Mouse (Mus musculus): ENCODE results near the gene Crabp1.

Crabp1 gene

DNA sequence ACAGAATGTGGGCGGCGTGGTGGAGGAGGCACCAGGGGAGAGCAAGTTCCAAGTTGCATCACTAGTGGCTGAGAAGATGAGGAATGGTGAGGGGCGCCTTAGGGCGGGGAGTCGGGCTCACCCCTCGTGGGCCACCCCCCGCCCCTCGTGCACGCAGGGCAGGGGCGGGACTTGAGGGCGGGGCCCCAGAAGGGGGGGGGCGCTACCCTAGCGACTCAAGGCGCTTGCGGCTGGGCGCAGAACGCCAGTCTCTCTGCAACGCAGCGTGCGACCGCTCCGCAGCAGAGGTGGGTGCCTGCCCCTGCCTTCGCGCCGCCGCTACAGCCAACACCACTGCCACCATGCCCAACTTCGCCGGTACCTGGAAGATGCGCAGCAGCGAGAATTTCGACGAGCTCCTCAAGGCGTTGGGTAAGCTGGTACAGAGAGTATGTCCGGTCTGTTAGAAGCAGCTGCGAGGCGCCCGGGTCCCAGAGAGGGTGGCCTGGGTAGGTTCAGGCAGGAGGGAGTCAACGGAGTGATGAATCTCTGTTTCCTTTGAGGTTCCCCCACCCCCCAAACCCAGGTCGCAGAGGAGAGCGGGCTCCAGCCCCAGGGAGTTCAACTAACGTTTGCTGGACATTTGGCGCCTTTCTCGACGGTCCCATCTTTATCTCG lies at the start of gene Crabp1:
TSS of gene Crabp1 (plus strand) at position 188 of the 657 bp plus-strand sequence.
- DNase-seq (ENCODE audit: low spot score in 2 of 2): no peak

GRCm38 (mm10) chr9:54715776-54716175 lies 48.8 kb upstream of the Crabp1 start:
- DNase-seq (ENCODE audit: low spot score in 2 of 2): no peak

DNA sequence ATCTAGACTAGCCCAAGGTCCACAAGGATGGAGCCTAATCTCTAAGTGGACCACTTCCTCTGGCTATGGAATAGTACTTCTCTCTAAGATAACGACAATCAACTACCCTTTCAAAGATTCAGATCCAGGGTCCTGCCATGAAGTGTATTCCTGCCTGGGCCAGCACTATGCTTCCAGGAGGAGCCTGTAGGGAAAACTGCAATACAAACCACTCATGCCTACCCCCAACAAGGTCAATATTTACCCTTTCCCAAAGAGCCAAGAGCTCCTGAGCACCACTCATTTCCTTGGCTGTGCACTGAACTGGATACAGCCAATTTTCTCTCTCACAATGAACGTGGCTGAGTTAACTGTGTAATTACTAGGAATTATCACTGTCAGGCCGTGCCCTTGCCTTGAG lies 47.0 kb upstream of the Crabp1 start:
- DNase-seq (ENCODE audit: low spot score in 2 of 2): no peak

- DNase-seq (ENCODE audit: low spot score in 2 of 2): no peak
Measured at GRCm38 (mm10) chr9:54722156-54722555, 42.4 kb upstream of the Crabp1 start.

DNA sequence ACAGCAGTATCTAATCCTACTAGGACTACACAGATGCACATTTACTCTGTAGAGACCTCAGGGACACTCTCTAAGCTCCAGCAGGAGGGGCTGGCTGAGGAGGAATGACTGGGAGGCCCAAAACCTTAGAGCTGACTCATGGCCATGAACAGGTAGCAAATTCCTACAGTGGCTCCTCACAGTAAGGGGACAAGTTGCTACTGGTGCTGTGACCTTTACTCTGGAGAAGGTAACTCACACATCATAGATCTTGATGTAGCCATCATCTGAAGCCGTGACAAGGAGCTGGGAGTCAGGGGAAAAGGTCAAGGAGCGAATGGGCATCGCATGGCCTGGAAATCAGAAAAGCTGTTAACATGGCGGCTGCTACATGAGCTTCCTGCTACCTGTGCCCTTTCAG lies 42.0 kb upstream of the Crabp1 start:
- DNase-seq (ENCODE audit: low spot score in 2 of 2): peak in 1 of 2 experiments; percentile 30

DNA sequence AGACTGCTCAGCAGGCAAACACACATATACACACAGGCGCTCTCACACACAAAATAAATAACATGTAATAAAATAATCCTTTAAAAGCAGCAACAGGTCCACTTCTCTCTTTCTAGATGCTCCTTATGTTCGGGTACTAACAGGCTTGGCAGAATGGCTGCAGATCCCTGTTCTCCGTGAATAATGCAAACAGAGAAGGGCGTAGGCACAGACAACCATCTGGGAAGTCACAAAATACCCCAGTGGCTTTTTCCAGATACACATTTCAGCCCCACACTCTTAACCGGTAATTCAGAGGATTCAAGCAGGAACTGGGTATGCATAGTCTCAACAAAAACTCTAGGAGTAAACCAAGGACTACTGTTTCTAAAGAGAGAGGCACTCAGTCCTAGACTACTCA lies 38.2 kb upstream of the Crabp1 start:
- no peak for DNase-seq (ENCODE audit: low spot score in 2 of 2)

DNA sequence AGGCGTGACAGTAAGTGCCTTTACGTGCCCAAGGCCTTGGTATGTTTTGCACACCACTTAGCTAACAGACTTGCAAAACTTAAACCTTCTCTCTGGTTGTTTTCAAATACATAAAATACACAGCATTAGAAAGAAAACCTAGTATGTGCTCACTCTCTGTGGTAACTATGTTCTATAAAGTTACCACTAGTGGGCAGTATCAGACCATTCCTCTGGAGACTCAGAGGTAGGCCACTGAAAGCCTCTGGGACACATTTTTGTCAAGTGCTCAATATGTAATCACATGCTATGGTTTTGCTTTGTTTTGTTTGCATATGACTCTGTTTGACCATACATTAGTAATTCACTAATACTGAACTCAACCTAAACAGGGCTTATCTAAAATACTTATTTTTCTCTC lies 32.4 kb upstream of the Crabp1 start:
- no peak for DNase-seq (ENCODE audit: low spot score in 2 of 2)

- DNase-seq (ENCODE audit: low spot score in 2 of 2): peak; percentile 98
Measured at GRCm38 (mm10) chr9:54733921-54734638, 30.5 kb upstream of the Crabp1 start, which contains the start of gene Wdr61. TSS of gene Wdr61 (minus strand) at chr9:54734519.

DNA sequence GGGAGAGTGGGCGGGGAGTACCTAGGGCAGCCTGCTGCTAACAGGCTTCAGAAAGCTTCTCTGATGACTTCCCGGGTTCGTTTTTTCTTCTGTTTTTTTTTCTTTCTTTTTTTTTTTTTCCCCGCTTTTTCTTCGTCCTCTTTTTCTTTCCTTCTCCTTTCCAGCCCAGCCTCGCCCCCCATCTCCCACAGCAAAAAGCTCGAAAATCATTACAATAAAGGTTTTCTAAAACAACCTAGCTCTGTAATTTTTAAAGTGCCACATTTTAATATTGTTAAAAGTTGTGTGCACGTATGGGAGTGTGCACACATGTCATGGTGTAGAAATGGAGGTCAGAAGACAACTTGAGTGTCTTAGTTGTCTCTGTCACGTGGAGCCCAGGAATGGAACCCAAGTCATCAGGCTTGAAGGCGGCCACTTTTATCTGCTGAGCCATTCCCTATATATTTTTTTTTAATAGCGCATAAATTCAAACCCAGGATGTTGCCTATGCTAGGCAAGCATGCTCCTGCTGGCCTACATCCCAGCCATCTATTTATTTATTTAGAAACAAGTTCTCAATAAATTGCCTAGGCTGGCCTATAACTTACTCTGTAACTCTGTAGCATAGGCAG lies 29.8 kb upstream of the Crabp1 start:
- DNase-seq (ENCODE audit: low spot score in 2 of 2): no peak

GRCm38 (mm10) chr9:54736284-54736701 lies 28.3 kb upstream of the Crabp1 start:
- DNase-seq (ENCODE audit: low spot score in 2 of 2): peak in 1 of 2 experiments; percentile 15

DNA sequence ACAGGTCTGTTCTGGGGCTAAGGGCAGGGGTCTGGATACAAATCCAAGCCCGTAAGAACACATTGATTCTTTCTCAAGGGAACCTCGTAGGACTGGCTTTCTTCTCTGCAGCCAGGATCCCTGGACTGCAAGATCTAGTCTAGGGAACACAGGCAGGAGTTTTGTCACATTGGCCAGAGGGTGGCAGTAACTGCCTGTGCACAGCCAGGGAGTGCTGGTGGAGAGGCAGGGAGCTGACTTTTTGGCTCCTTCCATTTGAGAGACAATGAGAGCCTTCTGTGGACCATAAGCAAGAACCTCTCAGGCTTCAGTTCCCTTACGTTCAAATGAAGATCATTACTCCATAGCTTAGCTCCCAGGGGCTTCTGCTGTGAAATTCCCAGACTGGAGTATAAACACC lies 26.2 kb upstream of the Crabp1 start:
- DNase-seq (ENCODE audit: low spot score in 2 of 2): peak; percentile 44 to 46

GRCm38 (mm10) chr9:54743891-54744290 lies 20.7 kb upstream of the Crabp1 start:
- DNase-seq (ENCODE audit: low spot score in 2 of 2): no peak

DNA sequence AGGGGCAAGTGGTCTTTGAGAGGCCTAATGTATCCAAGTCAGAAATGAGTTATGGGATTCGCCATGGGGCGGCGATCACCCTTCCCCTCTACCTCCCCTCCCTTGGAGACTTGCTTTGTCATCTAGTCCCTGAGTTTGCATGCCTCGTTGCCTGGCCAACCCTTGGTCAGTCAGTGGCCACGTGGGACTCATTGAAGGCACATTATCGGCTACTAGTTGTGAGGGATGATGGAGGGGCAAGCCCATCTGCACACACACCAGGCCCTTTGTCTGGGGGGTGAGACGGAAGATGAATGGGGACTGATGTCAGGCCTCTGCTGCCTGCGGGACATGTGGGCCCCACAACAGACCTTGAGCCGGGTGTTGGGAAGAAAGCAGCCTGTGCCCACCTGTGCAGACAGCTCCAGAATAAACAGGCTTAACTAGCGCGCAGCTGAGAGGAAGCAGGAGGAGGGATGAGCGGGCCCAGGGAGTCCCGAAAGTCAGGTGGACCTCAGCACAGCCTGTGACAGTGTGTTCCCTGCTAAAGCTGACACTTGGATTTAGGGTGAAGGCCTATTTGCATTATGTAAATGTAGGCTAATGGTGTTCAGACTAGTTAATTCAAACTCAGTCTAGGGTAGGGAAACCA lies 18.7 kb upstream of the Crabp1 start:
- no peak for DNase-seq (ENCODE audit: low spot score in 2 of 2)

- DNase-seq (ENCODE audit: low spot score in 2 of 2): no peak
Measured at GRCm38 (mm10) chr9:54750215-54750981, 14.2 kb upstream of the Crabp1 start.

DNA sequence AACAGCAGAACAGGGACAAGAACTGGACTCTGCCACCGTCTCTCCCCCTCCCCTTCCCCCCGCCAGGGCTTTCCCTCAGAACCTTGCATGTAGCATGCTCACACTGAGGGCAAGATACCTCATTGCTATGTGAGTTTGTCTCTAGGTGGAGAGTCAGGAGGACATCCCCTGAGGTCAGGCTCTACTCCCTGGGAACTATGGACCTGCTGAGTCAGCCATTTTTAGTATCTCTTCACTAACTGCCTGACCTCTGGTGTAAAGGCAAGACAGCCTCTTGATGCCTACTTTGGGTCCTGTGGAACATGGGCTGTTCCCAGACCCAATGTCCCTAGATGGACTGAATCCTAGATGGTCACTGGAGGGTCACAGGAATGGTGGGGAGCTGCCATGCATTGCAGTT lies 12.9 kb upstream of the Crabp1 start:
- DNase-seq (ENCODE audit: low spot score in 2 of 2): no peak

- DNase-seq (ENCODE audit: low spot score in 2 of 2): no peak
Measured at GRCm38 (mm10) chr9:54752201-54752943, 12.2 kb upstream of the Crabp1 start.

DNA sequence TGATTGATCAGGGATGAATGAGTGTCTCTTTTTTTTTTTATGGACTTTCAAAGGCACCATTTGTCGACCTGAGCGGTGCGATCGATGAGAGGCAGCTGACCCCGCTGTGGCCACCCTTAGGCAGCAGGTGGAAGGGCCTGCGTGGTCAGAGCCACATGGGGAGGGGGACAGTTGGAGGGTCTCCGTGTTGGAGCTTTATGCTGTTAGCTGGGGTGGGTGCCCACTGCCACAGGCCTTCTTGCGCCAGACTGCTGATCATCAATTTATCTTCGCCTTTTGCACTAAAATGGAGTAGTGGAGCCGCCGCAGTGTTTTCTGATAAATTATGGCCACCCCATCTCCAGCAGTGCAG lies 11.6 kb upstream of the Crabp1 start:
- DNase-seq (ENCODE audit: low spot score in 2 of 2): no peak

GRCm38 (mm10) chr9:54759592-54759991 lies 5.0 kb upstream of the Crabp1 start:
- DNase-seq (ENCODE audit: low spot score in 2 of 2): no peak

DNA sequence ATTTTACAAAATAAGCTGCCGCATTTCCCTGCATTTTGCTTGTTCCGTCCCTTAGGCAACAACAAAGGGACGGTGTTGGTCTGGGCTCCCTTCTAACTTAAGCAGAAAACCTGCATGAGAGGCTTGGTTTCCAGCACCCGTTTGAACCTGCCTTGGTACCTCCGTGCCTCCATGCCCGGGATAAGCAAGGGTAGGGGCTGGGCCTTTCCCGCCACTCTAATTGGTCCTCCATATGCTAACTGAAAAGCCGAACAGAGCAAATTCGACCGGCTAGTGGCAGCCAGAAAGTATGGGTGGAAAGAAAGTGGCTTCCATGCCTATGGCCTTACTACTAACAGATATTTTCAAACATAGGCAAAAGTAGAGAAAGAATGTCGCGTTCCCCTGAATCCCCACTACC lies 457 bp upstream of the Crabp1 start:
- DNase-seq (ENCODE audit: low spot score in 2 of 2): no peak

DNA sequence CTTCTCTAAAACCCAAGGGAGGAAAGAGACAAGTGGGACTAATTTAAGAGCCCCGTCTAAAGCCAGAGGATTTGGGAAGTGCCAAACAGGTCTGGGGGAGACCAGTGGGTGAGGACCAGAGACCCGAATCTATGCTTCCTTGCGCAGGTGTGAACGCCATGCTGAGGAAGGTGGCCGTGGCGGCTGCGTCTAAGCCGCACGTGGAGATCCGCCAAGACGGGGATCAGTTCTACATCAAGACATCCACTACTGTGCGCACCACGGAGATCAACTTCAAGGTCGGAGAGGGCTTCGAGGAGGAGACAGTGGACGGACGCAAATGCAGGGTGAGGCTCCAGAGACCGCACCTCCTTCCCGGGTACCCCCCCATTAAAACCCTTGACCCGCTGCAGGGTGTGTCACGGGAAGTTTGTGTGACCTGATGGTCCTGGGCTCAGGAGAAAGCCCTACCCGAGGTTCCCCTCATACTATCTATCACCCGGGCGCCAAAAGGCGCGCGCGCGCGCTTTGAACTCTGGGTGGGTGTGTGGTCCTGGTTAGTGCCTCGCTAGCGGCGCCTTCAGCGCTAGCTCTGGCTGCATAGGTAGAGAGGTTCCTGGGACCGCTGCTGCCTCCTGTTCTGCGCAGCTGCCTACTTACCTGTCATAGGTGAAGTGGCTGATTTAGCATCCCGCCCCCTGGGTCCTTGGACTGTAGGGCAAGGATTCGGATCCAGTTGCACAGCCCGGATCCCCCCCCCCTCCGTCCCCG lies 963 bp downstream of the Crabp1 start:
- no peak for DNase-seq (ENCODE audit: low spot score in 2 of 2)
